Mouse (Mus musculus) testis, postnatal 14 days (tissue): Measurements from ENCODE around the gene Pkdcc.

Experiments
- DNase-seq: peaks from one replicate; pipeline ENCODE4 v3.0.0; 2021; ENCODE audit warnings: low spot score

Pkdcc gene

DNA sequence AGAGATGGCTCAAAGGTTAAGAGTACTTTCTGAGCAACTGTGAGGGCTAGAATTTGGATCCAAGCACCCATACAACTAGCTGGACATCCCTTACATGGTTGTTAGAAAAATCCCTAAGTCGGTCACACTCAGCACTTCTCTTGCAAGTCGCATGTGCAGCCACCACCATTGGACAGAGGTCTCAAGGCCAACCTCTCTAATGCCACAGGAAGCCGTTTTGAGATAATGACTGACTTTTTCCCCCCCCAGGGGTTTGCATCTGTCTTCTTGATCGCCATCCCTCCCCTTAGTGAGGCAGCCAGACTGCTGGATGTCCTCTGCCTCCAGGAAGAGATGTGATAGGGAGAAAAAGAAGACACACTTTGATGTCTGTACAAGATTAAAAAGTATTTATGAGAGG, 32.1 kb downstream of the Pkdcc start:
- DNase-seq, result no peak

DNA sequence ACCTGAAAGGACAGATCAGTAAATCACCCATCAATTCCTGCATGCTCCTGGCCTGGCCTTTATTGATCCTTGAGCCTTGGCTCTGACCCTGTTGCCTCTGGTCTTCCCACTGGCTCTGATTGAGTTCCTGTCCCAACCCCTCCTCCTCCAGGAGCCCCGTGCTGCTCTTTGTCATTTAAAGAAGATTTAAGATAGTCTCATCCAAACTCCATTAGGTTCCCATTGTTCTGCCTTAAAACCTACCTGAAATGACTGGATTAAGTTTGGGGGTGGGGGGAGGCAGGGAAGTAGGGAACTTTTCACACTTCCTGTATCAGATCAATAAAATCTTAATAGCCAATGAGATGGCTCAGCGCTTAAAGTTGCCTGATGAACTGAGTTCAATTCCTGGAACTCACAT, 33.4 kb downstream of the Pkdcc start:
- no peak for DNase-seq

DNA sequence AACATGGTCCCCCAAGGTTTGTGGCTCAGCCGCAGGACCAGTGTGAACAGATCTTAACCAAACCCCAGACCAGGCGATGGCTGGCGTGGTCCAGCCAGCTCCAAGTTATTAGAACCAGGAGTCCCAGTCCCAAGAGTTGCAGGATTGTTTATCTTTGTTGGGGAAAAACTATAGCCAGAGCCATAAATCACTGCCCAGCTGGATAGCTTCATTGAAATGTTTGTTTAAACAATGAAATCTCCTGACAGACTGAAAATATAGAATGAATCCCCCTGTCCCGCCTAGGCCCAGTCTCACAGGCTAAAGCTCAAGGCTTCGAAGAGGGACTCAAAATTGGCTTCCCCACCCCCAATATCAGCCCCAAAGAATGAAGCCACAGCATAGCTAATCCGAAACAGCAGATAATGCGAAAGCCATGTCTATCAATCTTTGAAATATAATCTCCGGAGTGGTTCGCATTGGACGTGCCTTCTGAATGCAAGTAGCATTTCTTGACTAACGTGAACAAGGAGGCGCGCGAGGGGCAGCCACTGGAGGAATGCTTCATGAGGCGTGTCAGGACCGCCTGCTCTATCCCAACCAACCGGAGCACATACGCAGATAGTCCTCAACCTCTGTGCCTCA, 35.9 kb downstream of the Pkdcc start:
- DNase-seq, result no peak

DNA sequence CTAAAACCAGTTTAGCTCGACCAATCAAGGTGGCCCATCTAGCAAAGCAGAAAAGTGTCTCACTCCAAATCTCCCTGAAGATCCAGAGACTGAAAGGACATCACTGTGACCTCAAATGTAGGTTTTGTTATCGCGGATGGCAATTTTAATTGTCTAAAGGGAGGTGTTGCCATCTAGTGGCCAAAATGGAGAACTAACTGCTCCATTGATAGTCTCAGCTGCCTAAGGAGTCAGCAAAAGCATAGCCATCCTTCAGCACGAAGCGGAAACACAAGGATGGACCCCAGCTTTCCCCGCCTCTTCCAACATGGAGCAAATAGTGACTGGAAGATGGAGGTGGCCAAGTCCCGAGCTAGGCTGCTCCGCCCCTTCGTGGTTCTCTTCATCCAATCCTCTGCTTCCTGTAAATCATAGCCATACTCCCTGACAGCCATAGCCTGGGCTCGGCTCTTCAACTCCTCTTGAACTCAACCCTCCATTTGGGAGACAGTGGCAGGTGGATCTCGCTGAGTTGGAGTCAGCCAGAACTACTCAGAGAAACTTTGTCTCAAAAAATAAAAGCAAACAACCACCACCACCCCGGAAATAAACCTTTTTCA, 38.1 kb downstream of the Pkdcc start:
- DNase-seq, result no peak

DNA sequence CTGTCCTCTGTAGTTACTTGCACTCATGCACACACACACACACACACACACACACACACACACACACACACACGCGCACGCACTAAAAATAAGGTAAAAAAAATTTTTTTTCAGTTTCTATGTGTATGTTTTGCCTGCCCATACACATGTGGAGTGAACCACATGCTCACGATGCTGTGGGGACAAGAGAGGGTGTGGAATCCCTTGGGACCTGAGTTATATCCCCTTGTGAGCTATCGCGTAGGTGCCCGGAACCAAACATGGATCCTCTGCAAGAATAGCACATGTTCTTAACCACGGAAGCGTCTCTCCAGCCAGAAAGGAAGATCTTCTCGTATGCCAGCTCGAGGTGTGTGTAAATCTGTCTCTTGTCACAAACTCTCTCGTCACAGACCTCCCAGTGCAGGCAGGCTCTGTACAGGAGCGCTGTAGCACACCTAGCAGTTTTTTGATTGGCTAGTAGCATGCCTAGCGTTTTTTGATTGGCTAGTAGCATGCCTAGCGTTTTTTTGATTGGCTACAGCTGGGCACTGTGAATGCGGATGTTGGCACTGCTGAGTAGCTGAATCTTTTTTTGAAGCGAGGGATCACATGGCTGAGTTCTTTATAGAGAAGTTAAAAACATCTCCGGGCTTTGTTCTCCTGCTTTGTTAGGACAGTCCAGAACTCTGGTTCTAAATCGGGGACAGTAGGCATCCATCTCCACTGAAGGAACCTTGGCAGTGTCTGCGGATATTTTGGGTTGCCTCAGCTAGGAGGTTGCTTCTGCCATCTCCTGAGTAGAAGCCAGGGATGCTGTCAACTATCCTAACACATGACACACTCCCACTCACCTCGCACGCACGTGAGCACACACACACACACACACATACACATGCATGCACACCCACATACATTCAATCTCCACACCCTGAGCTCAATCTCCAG, 52.4 kb downstream of the Pkdcc start:
- peak; percentile 67 for DNase-seq

DNA sequence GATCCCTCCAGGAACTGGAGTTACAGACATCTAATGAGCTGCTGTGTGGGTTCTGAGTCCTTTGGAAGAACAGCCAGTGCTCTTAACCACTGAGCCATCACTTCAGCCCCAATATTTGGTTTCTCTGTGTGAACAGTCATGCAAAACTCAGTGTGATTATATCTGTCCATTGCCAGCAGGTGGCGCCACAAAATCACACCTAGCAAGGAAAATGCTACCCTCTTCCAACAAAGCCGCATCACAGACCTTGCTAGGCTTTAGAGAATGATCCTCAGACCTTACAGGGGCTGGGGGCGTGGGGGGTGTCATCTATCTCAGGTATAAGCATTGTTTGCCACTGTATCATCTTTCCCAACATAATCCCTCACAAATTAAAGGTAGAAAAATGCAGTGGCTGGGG, 56.4 kb downstream of the Pkdcc start:
- DNase-seq, result peak; percentile 66

DNA sequence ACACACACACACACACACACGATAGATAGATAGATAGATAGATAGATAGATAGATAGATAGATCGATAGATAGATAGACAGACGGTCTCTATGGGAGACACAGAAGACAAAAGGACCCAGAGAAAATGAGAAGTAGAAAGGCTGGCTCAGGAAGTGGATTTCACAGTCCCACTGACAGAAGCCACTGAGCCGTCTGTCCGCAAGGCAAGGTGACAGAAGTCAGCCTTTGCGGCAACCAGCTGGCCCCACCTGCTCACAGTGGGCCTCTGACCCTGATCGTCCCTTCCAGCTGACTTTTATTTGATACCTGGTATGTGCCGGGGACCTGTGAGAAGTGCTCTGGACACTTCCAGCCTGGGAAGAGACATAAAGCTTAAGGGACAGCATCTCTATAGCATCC, 57.5 kb downstream of the Pkdcc start:
- no peak for DNase-seq

DNA sequence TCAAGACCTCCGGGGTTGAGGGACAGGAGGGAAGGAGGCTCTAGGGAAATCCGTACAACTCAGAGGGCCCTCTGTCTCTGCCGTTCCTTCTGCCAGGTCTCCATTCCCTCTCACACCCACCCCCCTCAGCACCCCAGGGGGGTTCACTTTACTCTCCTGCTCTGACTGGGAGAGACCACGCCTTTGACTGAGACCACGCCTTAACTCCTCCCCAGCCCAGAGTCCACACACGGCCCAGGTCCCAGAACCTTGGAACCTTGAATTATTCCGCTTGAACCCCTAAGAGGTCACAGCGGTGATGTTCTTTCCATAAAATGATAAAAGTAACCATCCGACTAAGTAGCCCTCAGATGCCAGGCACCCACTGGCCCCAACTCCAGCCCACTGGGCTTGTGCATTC, 58.5 kb downstream of the Pkdcc start:
- DNase-seq, result no peak

DNA sequence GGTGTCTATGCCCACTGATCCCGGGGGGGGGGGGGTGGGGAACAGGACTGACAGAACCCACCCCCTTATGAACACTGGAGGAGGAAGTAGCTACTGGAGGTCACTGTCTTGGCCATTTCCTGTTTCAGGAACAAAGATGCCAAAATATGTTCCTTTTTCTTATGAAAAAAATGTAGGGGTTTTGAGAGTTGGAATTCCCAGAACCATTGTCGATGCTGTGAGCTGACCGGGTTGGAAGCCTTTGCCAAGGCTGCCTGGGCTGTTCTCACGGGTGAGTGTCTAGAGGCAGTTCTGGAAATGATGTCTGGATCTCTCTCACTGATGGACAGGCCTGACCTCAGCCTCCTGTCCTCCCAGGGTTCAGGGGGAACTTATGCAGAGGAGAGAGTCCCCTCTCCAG, 59.0 kb downstream of the Pkdcc start:
- no peak for DNase-seq
